Mouse (Mus musculus) liver, embryonic 14 days (tissue): Measurements from ENCODE around the gene Olfr235. TPM values are rescaled to one million over a fixed set of nuclear protein-coding genes. Genes with fewer than 3 reads are reported as not detected.

Experiments used
- polyA plus RNA-seq: library from polyadenylated mRNA; depleted of rRNA; stranded (reverse); fragments of >200 nt; gene quantifications from 2 replicates; pipeline ENCODE4 v1.2.3, GENCODE M21; 2012; rRNA removed

Olfr235 gene
- polyA plus RNA-seq: not detected in 2 replicates

DNA sequence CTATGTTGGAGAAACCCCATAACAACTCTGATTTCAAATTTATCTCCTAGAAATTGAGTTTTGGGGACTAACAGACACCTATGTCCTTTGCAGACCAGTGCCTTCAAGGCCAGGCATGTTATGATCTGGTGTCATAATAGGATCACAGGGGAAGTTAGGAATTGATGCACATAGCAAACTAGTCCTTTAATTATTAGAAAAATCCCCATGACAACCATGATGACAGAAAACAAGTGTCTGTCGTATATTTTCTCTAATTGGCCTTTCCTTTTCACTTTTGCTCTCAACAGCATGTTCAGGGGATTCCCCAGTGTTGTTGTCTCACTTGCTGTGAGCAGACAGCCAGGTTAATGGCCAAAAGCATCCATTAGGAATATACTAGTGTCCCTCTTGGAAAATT, at the start of gene Olfr235:
Olfr235 (plus strand) TSS at position 301 of the 400 bp plus-strand sequence.

DNA sequence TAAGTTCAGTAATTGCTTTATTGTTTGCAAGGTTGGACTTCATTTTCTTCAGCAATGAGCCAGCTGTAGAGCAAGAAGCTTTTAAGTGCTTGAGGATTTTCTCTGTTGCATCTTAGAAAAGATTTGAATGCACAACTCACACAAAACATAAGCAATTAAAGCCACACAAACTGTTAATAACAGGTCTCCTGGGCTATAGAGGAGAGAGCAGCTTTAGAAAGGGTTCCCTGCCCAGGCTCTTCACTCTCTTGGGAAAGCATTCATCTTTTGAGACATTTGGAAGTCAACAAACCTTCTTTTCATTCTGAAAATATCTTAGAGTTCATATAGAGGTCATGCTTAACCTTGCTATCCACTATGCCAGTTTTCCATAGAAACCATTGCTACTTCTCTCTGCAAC, 28.3 kb upstream of the Olfr235 start, which contains the start of gene Olfr1432:
Olfr1432 (minus strand) TSS at position 101 of the 400 bp plus-strand sequence.

DNA sequence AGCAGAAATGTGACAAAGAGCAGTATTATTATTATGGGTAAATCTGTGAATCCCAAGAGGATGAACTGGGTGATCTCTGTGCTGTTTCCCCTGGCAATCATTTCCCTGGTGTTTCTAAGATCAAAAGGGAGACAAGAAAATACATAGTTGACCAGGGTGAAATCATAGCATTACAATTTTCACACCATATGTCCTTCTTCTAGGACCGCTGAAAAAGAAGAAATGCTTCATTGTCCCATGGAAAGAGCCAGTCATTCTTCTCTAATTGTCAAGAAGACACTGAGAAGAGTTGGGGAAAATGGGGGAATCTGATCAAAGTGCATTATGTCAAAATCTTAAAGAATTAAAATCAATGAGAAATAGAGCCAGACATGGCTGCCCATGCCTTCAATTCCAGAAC, 19.3 kb upstream of the Olfr235 start, which contains the start of gene Olfr262:
Olfr262 (minus strand) TSS at position 101 of the 400 bp plus-strand sequence.

DNA sequence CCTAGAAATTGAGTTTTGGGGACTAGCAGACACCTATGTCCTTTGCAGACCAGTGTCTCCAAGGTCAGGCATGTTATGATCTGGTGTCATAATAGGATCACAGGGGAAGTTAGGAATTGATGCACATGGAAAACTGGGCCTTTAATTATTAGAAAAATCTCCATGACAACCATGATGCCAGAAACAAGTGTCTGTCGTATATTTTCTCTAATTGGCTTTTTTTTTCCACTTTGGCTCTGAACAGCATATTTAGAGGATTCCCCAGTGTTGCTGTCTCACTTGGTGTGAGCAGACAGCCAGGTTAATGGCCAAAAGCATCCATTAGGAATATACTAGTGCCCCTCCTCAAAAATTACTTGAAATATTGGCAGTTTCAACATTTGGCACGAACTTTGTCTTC, 18.7 kb downstream of the Olfr235 start, which contains the start of gene Olfr1434:
Olfr1434 (plus strand) TSS at position 301 of the 400 bp plus-strand sequence.

DNA sequence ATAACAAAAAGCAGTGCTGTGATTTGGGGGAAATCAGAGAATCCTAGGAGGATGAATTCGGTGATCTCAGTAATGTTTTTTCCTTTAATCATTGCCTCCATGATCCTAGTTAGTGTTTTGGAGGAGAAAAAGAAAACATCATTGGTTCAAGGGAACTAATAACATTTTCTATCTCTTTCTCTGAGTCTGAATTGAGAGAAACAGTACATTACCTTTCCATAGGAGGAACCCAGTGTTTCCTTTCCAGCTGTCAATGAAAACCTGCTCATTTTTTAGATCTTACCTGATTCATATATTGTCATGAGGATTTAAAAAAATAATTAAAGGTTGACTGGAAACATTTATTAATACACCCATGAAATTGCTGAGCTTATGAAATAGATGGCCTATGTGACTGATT, 38.2 kb downstream of the Olfr235 start, which contains the start of gene Olfr1436:
Olfr1436 (minus strand) TSS at position 101 of the 400 bp plus-strand sequence.

Other genes starting within 250 kb of the Olfr235 start
- gene Olfr1423, start 219.7 kb upstream of the Olfr235 start, polyA plus RNA-seq: not detected in 2 replicates
- gene Olfr1424, start 198.3 kb upstream of the Olfr235 start, polyA plus RNA-seq: not detected in 2 replicates
- gene Olfr1425, start 183.3 kb upstream of the Olfr235 start, polyA plus RNA-seq: not detected in 2 replicates
- gene Olfr1426, start 169.0 kb upstream of the Olfr235 start, polyA plus RNA-seq: not detected in 2 replicates
- gene Olfr1427, start 157.7 kb upstream of the Olfr235 start, polyA plus RNA-seq: not detected in 2 replicates
- gene Olfr1428, start 145.1 kb upstream of the Olfr235 start, polyA plus RNA-seq: not detected in 2 replicates
- not detected in 2 replicates for gene Olfr76, start 137.8 kb upstream of the Olfr235 start, polyA plus RNA-seq
- not detected in 2 replicates for gene Olfr1555-ps1, start 90.9 kb upstream of the Olfr235 start, polyA plus RNA-seq
- not detected in 2 replicates for gene Olfr1431, start 60.4 kb upstream of the Olfr235 start, polyA plus RNA-seq
- gene Olfr1432, start 28.4 kb upstream of the Olfr235 start, polyA plus RNA-seq: not detected in 2 replicates
- gene Olfr262, start 19.4 kb upstream of the Olfr235 start, polyA plus RNA-seq: not detected in 2 replicates
- not detected in 2 replicates for gene Olfr1434, start 18.8 kb downstream of the Olfr235 start, polyA plus RNA-seq
- gene Olfr1436, start 38.1 kb downstream of the Olfr235 start, polyA plus RNA-seq: not detected in 2 replicates
- not detected in 2 replicates for gene Olfr1437, start 64.1 kb downstream of the Olfr235 start, polyA plus RNA-seq
- not detected in 2 replicates for gene Olfr1438-ps1, start 74.9 kb downstream of the Olfr235 start, polyA plus RNA-seq
- gene Olfr1440, start 126.2 kb downstream of the Olfr235 start, polyA plus RNA-seq: not detected in 2 replicates
- not detected in 2 replicates for gene Olfr1441, start 156.4 kb downstream of the Olfr235 start, polyA plus RNA-seq
- gene Pfpl, start 166.9 kb downstream of the Olfr235 start, polyA plus RNA-seq: not detected in 2 replicates
- 5.2 and 8.0 TPM in 2 replicates for gene Mpeg1, start 199.7 kb downstream of the Olfr235 start, polyA plus RNA-seq
- gene Dtx4, start 240.4 kb downstream of the Olfr235 start, polyA plus RNA-seq: 1.4 and 1.5 TPM in 2 replicates